Mouse (Mus musculus) forebrain, embryonic 15.5 days (tissue): ENCODE measurements around the gene Eif5. TPM values are rescaled to one million over a fixed set of nuclear protein-coding genes. Genes with fewer than 3 reads are reported as not detected.
"Not testable (repeated sequence)": the region's sequence is repeated elsewhere in the genome, so short reads cannot be mapped to it uniquely, and the experiment has no call there.

Experiments used
- ATAC-seq: fragments of 200-750 bp; cut with Nextera tagmentation; replicated peaks from 2 replicates; pipeline ENCODE4 v1.8.0; 2017; ENCODE audit warnings: mild to moderate bottlenecking, moderate TSS enrichment, moderate library complexity
- H3K27ac ChIP-seq: fragments of 300-500 bp; sonication (generic); replicated peaks from 2 replicates; pipeline ENCODE4 v1.5.1; 2015; ENCODE audit warnings: mild to moderate bottlenecking, inconsistent platforms
- H3K27me3 ChIP-seq: fragments of 300-500 bp; sonication (generic); 2 replicates; pipeline ENCODE4 v1.6.1; 2015; ENCODE audit warnings: inconsistent platforms
- H3K36me3 ChIP-seq: fragments of 300-500 bp; sonication (generic); 2 replicates; pipeline ENCODE4 v1.6.1; 2015; ENCODE audit warnings: mild to moderate bottlenecking, inconsistent platforms
- H3K4me1 ChIP-seq: fragments of 300-500 bp; sonication (generic); 2 replicates; pipeline ENCODE4 v1.6.1; 2015; ENCODE audit warnings: inconsistent platforms
- H3K4me2 ChIP-seq: fragments of 300-500 bp; sonication (generic); replicated peaks from 2 replicates; pipeline ENCODE4 v1.6.1; 2015; ENCODE audit warnings: mild to moderate bottlenecking, inconsistent platforms
- H3K4me3 ChIP-seq: fragments of 300-500 bp; sonication (generic); 2 replicates; pipeline ENCODE4 v1.5.1; 2015; ENCODE audit warnings: mild to moderate bottlenecking, inconsistent platforms
- H3K9ac ChIP-seq: fragments of 300-500 bp; sonication (generic); replicated peaks from 2 replicates; pipeline ENCODE4 v1.6.1; 2015; ENCODE audit warnings: mild to moderate bottlenecking, inconsistent platforms
- H3K9me3 ChIP-seq: fragments of 300-500 bp; sonication (generic); 2 replicates; pipeline ENCODE4 v1.6.1; 2016; ENCODE audit warnings: inconsistent platforms
- WGBS: fragments of 180-500 bp; shearing (Covaris S2); methylation state at CpG from one replicate; pipeline ENCODE4 v1.1.7; 2015; ENCODE audit warnings: mixed read lengths; 5-methylcytosine and 5-hydroxymethylcytosine counted together
- polyA plus RNA-seq: library from polyadenylated mRNA; unstranded; fragments of >200 nt; fragmentation: Nextera tagmentation; extraction: Ambion mirVana; gene quantifications from 2 replicates; pipeline ENCODE4 v1.2.1, GENCODE M21; 2015

Eif5 gene
- 620 and 638 TPM in 2 replicates for polyA plus RNA-seq

DNA sequence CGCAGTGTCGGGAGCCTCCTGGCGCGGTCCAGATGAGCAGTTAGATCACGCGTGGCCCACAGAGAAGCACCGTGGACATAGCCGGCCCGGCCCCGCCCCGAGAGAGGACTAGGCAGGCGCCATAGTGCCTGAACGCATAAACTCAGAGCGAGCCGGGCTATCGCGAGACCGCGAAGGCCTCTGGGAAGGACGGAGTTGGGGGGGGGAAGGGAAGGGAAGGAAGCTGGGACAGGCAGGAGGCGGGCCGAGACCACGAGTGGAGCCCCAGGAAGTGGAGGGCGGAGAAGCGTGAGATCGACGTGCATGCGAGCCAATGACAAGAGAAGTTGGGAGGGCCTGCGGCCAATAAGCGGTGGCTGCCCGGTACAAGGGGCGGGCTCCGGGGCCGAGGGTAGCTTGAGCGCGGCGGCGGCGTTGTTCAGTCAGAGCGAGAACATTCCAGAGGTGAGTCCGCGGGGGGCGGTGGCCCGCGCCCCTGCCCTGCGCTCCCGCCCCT, at the start of gene Eif5:
Gene Eif5 (plus strand): TSS at position 221 of the 496 bp plus-strand sequence.
- Histone ChIP-seq H3K4me2 (peak within 1 kb of the TSS; percentile 86), H3K9ac (peak within 1 kb of the TSS; percentile 97), H3K9me3 (no peaks in the 10 kb centered on the region), H3K4me3 (peak within 1 kb of the TSS; percentile 85), H3K36me3 (peaks cover 37% of the 10 kb centered on the region), H3K27ac (peak within 1 kb of the TSS; percentile 97), H3K4me1 (peaks cover 34% of the 10 kb centered on the region), H3K27me3 (no peaks in the 10 kb centered on the region)
- peak; percentile 100 for ATAC-seq
- WGBS, result under 1% methylated on average over 47 of the region's 47 CpGs

DNA sequence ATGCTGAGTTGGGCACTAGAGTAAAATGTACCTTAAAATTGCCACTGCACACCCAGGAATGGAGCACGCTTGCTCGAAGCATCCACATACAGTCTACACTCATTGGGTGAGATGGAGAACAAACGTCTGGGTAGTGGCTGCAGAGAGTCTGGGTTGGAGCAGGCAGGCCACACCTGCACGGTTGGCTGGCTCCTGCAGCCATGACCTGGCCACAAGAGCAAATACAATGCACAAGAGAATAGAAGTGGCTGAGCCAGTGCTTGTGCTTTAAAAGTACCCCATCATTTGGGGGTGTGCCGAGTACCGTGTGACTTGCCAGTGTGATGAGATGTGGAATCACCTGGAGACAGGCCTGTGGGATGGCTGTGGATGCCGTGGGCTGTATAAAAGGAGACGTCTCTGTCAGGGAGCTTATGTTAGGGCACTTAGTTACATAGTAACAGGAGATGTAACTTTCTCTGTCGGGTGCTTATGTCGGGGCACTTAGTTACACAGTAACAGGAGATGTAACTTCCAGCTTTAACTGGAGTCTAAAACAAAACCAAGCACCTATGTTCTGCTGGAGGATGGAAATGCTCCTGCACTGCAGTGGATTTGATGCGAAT, 48.5 kb upstream of the Eif5 start:
- peaks cover 47% of the 10 kb centered on the region for H3K27me3 ChIP-seq
- H3K9ac ChIP-seq, result no peak overlapping the region
- no peak overlapping the region for H3K4me3 ChIP-seq
- WGBS, result 83% methylated on average over 11 of the region's 11 CpGs
- H3K9me3 ChIP-seq, result no peaks in the 10 kb centered on the region
- H3K4me2 ChIP-seq, result no peak overlapping the region
- H3K4me1 ChIP-seq, result peaks cover 18% of the 10 kb centered on the region
- no peak for ATAC-seq
- H3K27ac ChIP-seq, result no peak overlapping the region
- H3K36me3 ChIP-seq, result no peaks in the 10 kb centered on the region

- no peaks in the 10 kb centered on the region for H3K27me3 ChIP-seq
- WGBS, result 77% methylated on average over 4 of the region's 4 CpGs
- no peak overlapping the region for H3K9ac ChIP-seq
- H3K9me3 ChIP-seq, result no peaks in the 10 kb centered on the region
- H3K27ac ChIP-seq, result no peak overlapping the region
- no peaks in the 10 kb centered on the region for H3K4me1 ChIP-seq
- no peak overlapping the region for H3K4me2 ChIP-seq
- no peaks in the 10 kb centered on the region for H3K36me3 ChIP-seq
- no peak for ATAC-seq
- no peak overlapping the region for H3K4me3 ChIP-seq
Observed at GRCm38 (mm10) chr12:111494931-111495330, 42.9 kb upstream of the Eif5 start.

GRCm38 (mm10) chr12:111497076-111497475, 40.7 kb upstream of the Eif5 start:
- H3K9me3 ChIP-seq, result no peaks in the 10 kb centered on the region
- H3K27me3 ChIP-seq, result no peaks in the 10 kb centered on the region
- H3K27ac ChIP-seq, result no peak overlapping the region
- no peak overlapping the region for H3K9ac ChIP-seq
- no peak overlapping the region for H3K4me3 ChIP-seq
- H3K4me2 ChIP-seq, result no peak overlapping the region
- H3K36me3 ChIP-seq, result no peaks in the 10 kb centered on the region
- no peak for ATAC-seq
- 50% methylated on average over 2 of the region's 2 CpGs for WGBS
- H3K4me1 ChIP-seq, result peaks cover 3% of the 10 kb centered on the region; the same call in 1 of the 2 replicates

DNA sequence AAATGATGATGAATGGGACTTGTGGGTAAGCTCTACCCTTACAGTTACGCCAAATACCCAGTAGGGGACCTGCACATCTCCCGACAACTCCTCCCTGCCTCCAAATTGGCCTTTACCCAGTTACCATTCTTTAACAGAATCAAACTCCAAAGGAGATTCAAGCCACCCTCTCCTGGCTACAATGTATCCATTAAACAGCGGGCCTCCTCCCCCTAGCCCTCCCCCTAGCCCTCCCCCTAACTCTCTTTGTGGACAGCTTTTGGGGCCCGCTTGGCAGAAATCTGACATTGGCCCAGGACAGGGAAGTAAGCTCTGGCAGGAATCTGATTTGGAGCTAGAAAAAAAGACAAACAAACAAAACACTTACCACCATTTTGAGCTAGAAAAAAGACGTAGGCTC, 38.2 kb upstream of the Eif5 start:
- no peaks in the 10 kb centered on the region for H3K27me3 ChIP-seq
- H3K36me3 ChIP-seq, result no peaks in the 10 kb centered on the region
- no peak overlapping the region for H3K4me3 ChIP-seq
- WGBS, result 41% methylated on average over 5 of the region's 5 CpGs
- no peak overlapping the region for H3K27ac ChIP-seq
- peaks cover 4% of the 10 kb centered on the region for H3K4me1 ChIP-seq
- ATAC-seq, result no peak
- H3K9ac ChIP-seq, result no peak overlapping the region
- H3K9me3 ChIP-seq, result no peaks in the 10 kb centered on the region
- H3K4me2 ChIP-seq, result no peak overlapping the region

- peaks cover 11% of the 10 kb centered on the region for H3K4me1 ChIP-seq
- H3K9me3 ChIP-seq, result no peaks in the 10 kb centered on the region
- no peaks in the 10 kb centered on the region for H3K36me3 ChIP-seq
- no peak overlapping the region for H3K27ac ChIP-seq
- no peaks in the 10 kb centered on the region for H3K27me3 ChIP-seq
- WGBS, result 11% methylated on average over 5 of the region's 5 CpGs
- 0 out of 2 replicates have a peak overlapping the region, but pooled peaks have one; percentile 22 for H3K4me2 ChIP-seq
- no peak overlapping the region for H3K9ac ChIP-seq
- no peak overlapping the region for H3K4me3 ChIP-seq
- 0 out of 2 replicates have a peak, but pooled peaks have one; percentile 48 for ATAC-seq
Observed at GRCm38 (mm10) chr12:111500725-111501124, 37.1 kb upstream of the Eif5 start.

DNA sequence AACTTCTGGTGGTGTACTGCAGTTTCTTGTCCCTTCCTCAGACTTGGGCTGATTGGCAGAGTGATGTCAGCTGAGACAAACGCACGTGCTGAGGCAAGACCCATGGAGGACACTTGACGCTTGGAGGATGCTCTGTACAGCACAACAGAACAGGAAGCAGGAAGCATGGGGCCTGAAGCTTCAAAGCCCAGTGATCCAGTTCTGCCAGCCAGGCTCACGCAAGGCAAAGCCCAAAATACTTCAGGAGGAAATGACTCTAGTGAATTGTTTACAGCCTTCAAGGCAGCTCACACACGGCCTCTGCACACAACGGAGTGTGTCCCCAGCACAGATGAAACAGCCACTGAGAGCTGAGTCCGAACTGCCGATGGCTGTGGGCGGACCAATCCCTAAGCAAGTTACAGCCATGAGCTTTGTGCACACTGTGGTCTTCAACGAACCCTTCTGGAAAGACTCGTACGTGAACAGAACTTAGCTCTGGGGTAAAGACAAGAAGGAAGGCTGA, 34.7 kb upstream of the Eif5 start:
- ATAC-seq, result no peak
- Histone ChIP-seq H3K4me1 (peaks cover 11% of the 10 kb centered on the region), H3K27me3 (no peaks in the 10 kb centered on the region), H3K4me3 (no peak overlapping the region), H3K9ac (no peak overlapping the region), H3K9me3 (no peaks in the 10 kb centered on the region), H3K27ac (no peak overlapping the region), H3K4me2 (no peak overlapping the region), H3K36me3 (no peaks in the 10 kb centered on the region)
- WGBS, result 87% methylated on average over 12 of the region's 12 CpGs

DNA sequence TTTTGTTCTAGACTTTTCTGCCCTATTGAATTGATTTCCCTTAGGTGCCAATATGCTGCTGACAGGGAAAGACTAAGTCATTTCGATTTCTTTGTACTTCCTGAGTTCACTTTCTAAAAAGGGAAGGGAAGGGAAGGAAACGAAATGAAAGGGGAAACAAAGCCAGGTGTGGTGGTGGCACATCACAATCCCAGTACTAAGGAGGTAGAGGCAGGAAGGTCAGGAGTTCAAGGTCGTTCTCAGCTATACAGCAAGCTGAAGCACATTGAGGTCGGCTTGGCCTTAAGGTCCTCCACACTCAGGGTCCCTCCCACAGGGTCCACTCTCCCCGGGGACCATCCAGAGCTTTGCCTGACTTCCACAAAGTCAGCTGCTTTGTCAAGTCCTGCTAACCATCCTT, 34.2 kb upstream of the Eif5 start:
- no peak for ATAC-seq
- H3K4me1 ChIP-seq, result peaks cover 11% of the 10 kb centered on the region
- no peaks in the 10 kb centered on the region for H3K27me3 ChIP-seq
- no peaks in the 10 kb centered on the region for H3K36me3 ChIP-seq
- H3K27ac ChIP-seq, result no peak overlapping the region
- WGBS, result 69% methylated on average over 5 of the region's 5 CpGs
- H3K4me2 ChIP-seq, result no peak overlapping the region
- no peak overlapping the region for H3K4me3 ChIP-seq
- H3K9me3 ChIP-seq, result no peaks in the 10 kb centered on the region
- no peak overlapping the region for H3K9ac ChIP-seq

GRCm38 (mm10) chr12:111504904-111505303, 32.9 kb upstream of the Eif5 start:
- H3K36me3 ChIP-seq, result no peaks in the 10 kb centered on the region
- no peaks in the 10 kb centered on the region for H3K9me3 ChIP-seq
- WGBS, result 4% methylated on average over 12 of the region's 12 CpGs
- peaks cover 11% of the 10 kb centered on the region for H3K4me1 ChIP-seq
- H3K9ac ChIP-seq, result peak overlapping the region; percentile 30; the same call in 1 of the 2 replicates
- H3K27ac ChIP-seq, result peak overlapping the region; percentile 25; the same call in 1 of the 2 replicates
- peak overlapping the region; percentile 40 for H3K4me2 ChIP-seq
- peak; percentile 80 for ATAC-seq
- H3K27me3 ChIP-seq, result no peaks in the 10 kb centered on the region
- H3K4me3 ChIP-seq, result peak overlapping the region; percentile 34

DNA sequence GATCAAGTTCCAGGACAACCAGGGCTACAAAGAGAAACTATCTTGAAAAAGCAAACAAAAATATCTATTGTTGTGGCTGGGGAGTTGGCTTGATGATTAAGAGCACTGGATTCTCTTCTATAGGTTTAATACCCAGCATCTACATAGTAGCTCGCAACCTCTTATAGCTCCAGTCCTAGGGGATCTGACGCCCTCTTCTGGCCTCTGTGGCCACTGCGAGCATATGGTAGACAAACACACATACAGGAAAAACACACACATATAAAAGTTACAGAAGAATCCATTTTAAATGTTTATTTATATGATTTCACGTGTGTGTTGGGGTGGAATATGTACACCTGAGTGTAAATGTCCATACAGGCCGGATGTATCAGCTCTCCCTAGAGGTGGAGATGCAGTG, 30.8 kb upstream of the Eif5 start:
- no peaks in the 10 kb centered on the region for H3K9me3 ChIP-seq
- H3K9ac ChIP-seq, result no peak overlapping the region
- no peak for ATAC-seq
- no peak overlapping the region for H3K27ac ChIP-seq
- H3K4me1 ChIP-seq, result peaks cover 8% of the 10 kb centered on the region
- no peaks in the 10 kb centered on the region for H3K27me3 ChIP-seq
- H3K4me2 ChIP-seq, result no peak overlapping the region
- 63% methylated on average over 5 of the region's 5 CpGs for WGBS
- no peaks in the 10 kb centered on the region for H3K36me3 ChIP-seq
- no peak overlapping the region for H3K4me3 ChIP-seq

DNA sequence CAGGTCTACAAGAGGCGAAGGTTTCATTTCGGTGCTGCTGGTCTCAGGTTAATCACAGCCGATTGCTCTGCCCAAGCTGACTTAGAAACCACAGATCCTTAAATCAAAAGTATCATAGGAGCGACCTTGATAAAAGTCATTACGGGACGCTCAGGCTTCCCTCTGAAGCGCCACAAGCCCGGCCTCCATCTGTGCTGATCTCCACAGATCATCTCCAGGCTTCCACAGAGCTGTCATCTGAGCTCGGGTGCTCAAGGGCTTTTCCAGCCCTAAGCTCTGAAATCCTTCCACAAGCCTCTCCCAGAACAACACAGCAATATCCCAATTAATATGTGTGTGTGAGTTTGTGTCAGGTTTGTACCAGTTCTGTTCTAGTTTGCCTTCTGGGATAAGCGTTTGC, 29.9 kb upstream of the Eif5 start:
- no peak overlapping the region for H3K4me3 ChIP-seq
- H3K4me1 ChIP-seq, result peaks cover 8% of the 10 kb centered on the region
- ATAC-seq, result no peak
- 89% methylated on average over 10 of the region's 10 CpGs for WGBS
- H3K27ac ChIP-seq, result no peak overlapping the region
- no peaks in the 10 kb centered on the region for H3K9me3 ChIP-seq
- H3K4me2 ChIP-seq, result no peak overlapping the region
- no peaks in the 10 kb centered on the region for H3K27me3 ChIP-seq
- H3K9ac ChIP-seq, result no peak overlapping the region
- H3K36me3 ChIP-seq, result no peaks in the 10 kb centered on the region

DNA sequence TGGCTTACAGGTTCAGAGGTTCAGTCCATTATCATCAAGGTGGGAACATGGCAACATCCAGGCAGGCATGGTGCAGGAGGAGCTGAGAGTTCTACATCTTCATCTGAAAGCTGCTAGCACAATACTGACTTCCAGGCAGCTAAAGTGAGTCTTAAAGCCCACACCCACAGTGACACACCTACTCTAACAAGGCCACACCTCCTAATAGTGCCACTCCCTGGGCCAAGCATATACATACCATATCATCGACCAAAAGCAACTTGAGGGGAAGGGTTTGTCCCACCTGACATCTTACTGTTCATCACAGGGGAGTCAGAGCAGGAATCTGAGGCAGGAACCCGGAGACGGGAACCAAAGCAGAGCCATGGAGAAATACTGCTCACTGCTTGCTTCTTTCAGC, 29.4 kb upstream of the Eif5 start:
- not testable (repeated sequence) for H3K36me3 ChIP-seq, H3K4me1 ChIP-seq, ATAC-seq, H3K27ac ChIP-seq, H3K9me3 ChIP-seq, H3K4me3 ChIP-seq, H3K27me3 ChIP-seq, H3K9ac ChIP-seq, H3K4me2 ChIP-seq
- 86% methylated on average over 3 of the region's 3 CpGs for WGBS
